Mouse (Mus musculus): ENCODE data around the gene Gadd45g. TPM values are rescaled to one million over a fixed set of nuclear protein-coding genes. Genes with fewer than 3 reads are reported as not detected.

The Gadd45g gene
- total RNA-seq, 1 experiment from 2014 or later: 17.5 TPM

GRCm38 (mm10) chr13:51872963-51873514 is 26.6 kb downstream of the Gadd45g start:
- ATAC-seq (replicated peaks; ENCODE audit: insufficient number of reproducible peaks, low FRiP score, low TSS enrichment, poor library complexity, severe bottlenecking): no peak

GRCm38 (mm10) chr13:51873786-51874185 is 27.3 kb downstream of the Gadd45g start:
- no peak for ATAC-seq (replicated peaks; ENCODE audit: insufficient number of reproducible peaks, low FRiP score, low TSS enrichment, poor library complexity, severe bottlenecking)

GRCm38 (mm10) chr13:51876131-51876530 is 29.7 kb downstream of the Gadd45g start:
- ATAC-seq (replicated peaks; ENCODE audit: insufficient number of reproducible peaks, low FRiP score, low TSS enrichment, poor library complexity, severe bottlenecking): no peak

- ATAC-seq (replicated peaks; ENCODE audit: insufficient number of reproducible peaks, low FRiP score, low TSS enrichment, poor library complexity, severe bottlenecking): no peak
Observed at GRCm38 (mm10) chr13:51878806-51879205, 32.3 kb downstream of the Gadd45g start.

- ATAC-seq (replicated peaks; ENCODE audit: insufficient number of reproducible peaks, low FRiP score, low TSS enrichment, poor library complexity, severe bottlenecking): no peak
Observed at GRCm38 (mm10) chr13:51879571-51879970, 33.1 kb downstream of the Gadd45g start.

- no peak for ATAC-seq (replicated peaks; ENCODE audit: insufficient number of reproducible peaks, low FRiP score, low TSS enrichment, poor library complexity, severe bottlenecking)
Observed at GRCm38 (mm10) chr13:51880019-51880418, 33.5 kb downstream of the Gadd45g start.

- no peak for ATAC-seq (replicated peaks; ENCODE audit: insufficient number of reproducible peaks, low FRiP score, low TSS enrichment, poor library complexity, severe bottlenecking)
Observed at GRCm38 (mm10) chr13:51881271-51882128, 35.0 kb downstream of the Gadd45g start.

DNA sequence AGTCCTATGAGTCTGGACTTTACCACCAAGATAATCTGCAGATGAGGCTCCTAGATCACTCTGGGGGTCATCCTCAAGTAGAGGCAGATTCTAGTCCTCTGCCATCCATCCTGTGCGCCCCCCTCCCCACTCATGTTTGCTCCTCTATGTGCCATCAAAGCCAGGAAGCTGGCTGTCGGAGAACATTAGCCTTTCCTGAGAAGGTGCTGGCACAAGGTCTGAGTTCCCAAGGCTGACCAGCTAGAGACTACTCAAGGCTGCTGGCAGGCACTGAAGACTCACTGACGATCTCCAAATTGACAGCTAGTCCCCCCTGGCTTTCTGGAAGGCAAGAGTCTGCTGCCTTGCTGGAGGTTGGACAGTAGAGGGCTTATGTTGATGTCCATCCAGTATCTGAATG is 35.7 kb downstream of the Gadd45g start:
- ATAC-seq (replicated peaks; ENCODE audit: insufficient number of reproducible peaks, low FRiP score, low TSS enrichment, poor library complexity, severe bottlenecking): no peak

GRCm38 (mm10) chr13:51884250-51884649 is 37.8 kb downstream of the Gadd45g start:
- ATAC-seq (replicated peaks; ENCODE audit: insufficient number of reproducible peaks, low FRiP score, low TSS enrichment, poor library complexity, severe bottlenecking): no peak

DNA sequence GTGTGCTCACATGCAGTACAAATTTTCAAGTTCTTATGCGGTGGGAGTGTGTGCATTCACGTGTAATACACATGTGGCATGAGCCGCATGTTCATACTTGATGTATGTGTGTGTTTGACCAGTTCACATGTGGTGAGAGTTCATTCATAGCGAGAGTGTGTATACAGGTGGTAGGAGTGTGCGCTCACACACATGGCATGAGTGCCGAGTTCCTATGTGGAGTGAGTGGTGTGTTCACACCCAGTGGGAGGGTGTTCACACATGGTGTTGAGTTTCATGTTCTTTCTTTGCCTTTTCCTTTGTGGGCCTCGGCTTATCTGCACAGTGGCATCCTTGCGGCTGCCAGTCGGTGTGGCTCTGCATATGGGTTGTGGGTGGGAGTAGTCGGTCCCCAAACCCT is 39.1 kb downstream of the Gadd45g start:
- no peak for ATAC-seq (replicated peaks; ENCODE audit: insufficient number of reproducible peaks, low FRiP score, low TSS enrichment, poor library complexity, severe bottlenecking)

DNA sequence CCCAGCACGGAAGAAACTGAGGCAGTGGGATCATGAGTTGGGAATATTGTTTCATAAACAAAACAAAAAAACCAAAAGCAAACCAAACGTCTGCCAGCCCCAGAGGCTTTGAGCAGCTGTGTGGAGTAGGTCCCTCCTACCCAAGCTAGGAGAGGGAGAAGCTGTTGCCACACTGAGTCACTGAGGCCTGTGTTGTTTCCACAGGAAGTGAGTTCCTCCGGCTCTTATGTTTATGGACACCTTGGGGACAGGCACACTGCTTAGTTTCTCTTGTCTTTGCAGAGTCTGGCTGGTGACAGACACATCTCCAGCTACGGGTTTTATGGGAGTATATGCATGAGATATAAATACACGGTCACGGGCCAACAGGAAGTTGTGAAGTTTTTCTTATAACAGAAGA is 39.6 kb downstream of the Gadd45g start:
- ATAC-seq (replicated peaks; ENCODE audit: insufficient number of reproducible peaks, low FRiP score, low TSS enrichment, poor library complexity, severe bottlenecking): no peak

DNA sequence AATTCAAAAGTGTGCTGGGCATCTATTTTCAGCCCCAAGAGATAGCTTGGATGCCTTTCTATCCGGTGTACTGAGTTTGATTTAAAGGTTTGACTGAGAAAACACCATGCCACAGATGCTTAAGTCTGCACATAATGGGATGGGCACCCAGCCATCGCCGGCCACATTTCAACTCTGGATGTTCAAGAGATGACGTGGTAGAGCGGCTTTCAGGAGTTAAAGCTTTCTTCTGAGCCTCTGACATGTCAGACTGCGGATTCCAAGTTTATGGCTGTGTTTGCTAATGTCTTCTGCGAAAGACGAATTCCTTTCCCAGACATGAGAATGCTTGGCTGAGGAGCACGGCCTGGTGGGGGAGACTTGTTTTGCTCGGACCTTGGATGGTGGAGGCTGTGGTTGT is 40.2 kb downstream of the Gadd45g start:
- no peak for ATAC-seq (replicated peaks; ENCODE audit: insufficient number of reproducible peaks, low FRiP score, low TSS enrichment, poor library complexity, severe bottlenecking)

DNA sequence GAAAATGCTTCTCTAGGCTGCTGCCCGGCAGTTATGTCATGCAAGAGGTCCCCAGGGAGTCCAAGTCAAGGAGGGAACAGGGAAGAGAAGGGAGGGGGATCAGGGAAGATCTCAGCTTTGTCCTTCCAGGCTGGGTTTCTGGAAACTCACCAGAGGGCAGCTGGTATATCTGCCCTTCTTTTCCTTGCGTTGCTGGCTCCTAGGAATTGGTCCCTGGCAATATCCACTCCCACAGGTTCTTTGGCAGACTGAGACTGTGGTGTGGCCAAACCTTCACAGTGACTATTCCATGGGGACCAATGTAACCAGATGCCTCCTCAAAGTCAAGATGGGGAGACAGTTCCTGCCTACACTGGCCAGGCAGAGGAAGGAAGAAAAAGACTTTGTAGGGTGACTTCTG is 41.9 kb downstream of the Gadd45g start:
- ATAC-seq (replicated peaks; ENCODE audit: insufficient number of reproducible peaks, low FRiP score, low TSS enrichment, poor library complexity, severe bottlenecking): no peak

DNA sequence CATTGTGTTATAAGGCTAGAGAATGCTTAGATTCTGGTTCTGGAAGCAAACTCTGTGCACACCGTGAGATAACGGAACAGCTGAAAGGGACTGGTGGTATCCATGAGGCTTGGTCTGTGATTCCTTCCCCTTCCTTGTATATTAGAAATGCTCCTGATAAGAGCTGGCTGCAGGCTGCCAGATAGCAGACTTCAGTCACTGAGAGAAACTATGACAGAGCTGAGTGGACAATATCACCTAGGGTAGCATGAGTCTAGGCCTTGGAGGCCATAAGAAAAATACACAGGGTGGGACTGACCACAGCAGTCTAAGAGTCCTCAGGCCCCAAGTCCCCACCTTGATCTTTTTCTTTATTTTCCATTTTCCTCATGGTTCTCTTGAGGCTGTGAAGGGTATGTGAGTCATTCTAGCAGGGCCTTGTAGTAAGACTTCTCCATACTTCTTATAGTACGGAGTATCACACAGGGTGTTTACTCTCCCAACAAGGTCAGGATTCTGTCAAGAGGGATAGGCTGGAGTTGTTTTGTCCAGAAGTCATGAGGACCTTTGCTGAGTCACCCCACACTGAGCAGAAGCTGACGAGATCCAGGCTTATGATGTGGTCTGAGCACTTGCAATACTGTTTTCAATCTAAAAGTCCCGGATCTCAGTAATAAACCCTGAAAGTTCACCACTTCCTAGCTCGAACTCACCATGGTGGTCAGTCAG is 45.5 kb downstream of the Gadd45g start:
- no peak for ATAC-seq (replicated peaks; ENCODE audit: insufficient number of reproducible peaks, low FRiP score, low TSS enrichment, poor library complexity, severe bottlenecking)

- no peak for ATAC-seq (replicated peaks; ENCODE audit: insufficient number of reproducible peaks, low FRiP score, low TSS enrichment, poor library complexity, severe bottlenecking)
Observed at GRCm38 (mm10) chr13:51897579-51897978, 51.1 kb downstream of the Gadd45g start.

Other genes starting within 250 kb of the Gadd45g start
- 55.0 to 244 TPM (median 181 TPM) in 3 replicates for gene Cks2, start 201.4 kb upstream of the Gadd45g start, total RNA-seq (2017)
- 44.5 to 74.8 TPM (median 45.5 TPM) in 3 replicates for gene Secisbp2, start 195.0 kb upstream of the Gadd45g start, total RNA-seq (2017)
- gene Sema4d, start 52.9 kb upstream of the Gadd45g start, total RNA-seq (2017): 134 to 201 TPM (median 136 TPM) in 3 replicates